Mouse (Mus musculus) embryonic facial prominence, embryonic 15.5 days (tissue): ENCODE measurements around the gene Dpf1. TPM values are rescaled to one million over a fixed set of nuclear protein-coding genes. Genes with fewer than 3 reads are reported as not detected.

Experiments
- ATAC-seq: fragments of 200-750 bp; cut with Nextera tagmentation; 2 replicates; pipeline ENCODE4 v1.8.0; 2017; ENCODE audit warnings: low read depth, moderate TSS enrichment; ENCODE audit not compliant: insufficient number of reproducible peaks, low FRiP score, low TSS enrichment
- H3K27ac ChIP-seq: fragments of 300-500 bp; sonication (generic); replicated peaks from 2 replicates; pipeline ENCODE4 v1.5.1; 2015; ENCODE audit warnings: mild to moderate bottlenecking, inconsistent platforms
- H3K27me3 ChIP-seq: fragments of 300-500 bp; sonication (generic); 2 replicates; pipeline ENCODE4 v1.6.1; 2015; ENCODE audit warnings: inconsistent platforms
- H3K36me3 ChIP-seq: fragments of 300-500 bp; sonication (generic); 2 replicates; pipeline ENCODE4 v1.6.1; 2015; ENCODE audit warnings: mild to moderate bottlenecking, inconsistent platforms
- H3K4me1 ChIP-seq: fragments of 300-500 bp; sonication (generic); 2 replicates; pipeline ENCODE4 v1.6.1; 2015; ENCODE audit warnings: inconsistent platforms
- H3K4me2 ChIP-seq: fragments of 300-500 bp; sonication (generic); replicated peaks from 2 replicates; pipeline ENCODE4 v1.6.1; 2015; ENCODE audit warnings: mild to moderate bottlenecking, inconsistent platforms
- H3K4me3 ChIP-seq: fragments of 300-500 bp; sonication (generic); replicated peaks from 2 replicates; pipeline ENCODE4 v1.5.1; 2015; ENCODE audit warnings: mild to moderate bottlenecking, inconsistent platforms
- H3K9ac ChIP-seq: fragments of 300-500 bp; sonication (generic); 2 replicates; pipeline ENCODE4 v1.6.1; 2015; ENCODE audit warnings: inconsistent platforms
- H3K9me3 ChIP-seq: fragments of 300-500 bp; sonication (generic); replicated peaks from 2 replicates; pipeline ENCODE4 v1.6.1; 2016; ENCODE audit warnings: inconsistent platforms
- WGBS: fragments of 180-500 bp; shearing (Covaris S2); methylation state at CpG from one replicate; pipeline ENCODE4 v1.1.7; 2015; 5-methylcytosine and 5-hydroxymethylcytosine counted together
- polyA plus RNA-seq: library from polyadenylated mRNA; unstranded; fragments of >200 nt; fragmentation: Nextera tagmentation; extraction: Ambion mirVana; gene quantifications from 2 replicates; pipeline ENCODE4 v1.2.1, GENCODE M21; 2015

Gene Dpf1
- polyA plus RNA-seq, 1 experiment from 2014 or later, result 20.4 TPM

DNA sequence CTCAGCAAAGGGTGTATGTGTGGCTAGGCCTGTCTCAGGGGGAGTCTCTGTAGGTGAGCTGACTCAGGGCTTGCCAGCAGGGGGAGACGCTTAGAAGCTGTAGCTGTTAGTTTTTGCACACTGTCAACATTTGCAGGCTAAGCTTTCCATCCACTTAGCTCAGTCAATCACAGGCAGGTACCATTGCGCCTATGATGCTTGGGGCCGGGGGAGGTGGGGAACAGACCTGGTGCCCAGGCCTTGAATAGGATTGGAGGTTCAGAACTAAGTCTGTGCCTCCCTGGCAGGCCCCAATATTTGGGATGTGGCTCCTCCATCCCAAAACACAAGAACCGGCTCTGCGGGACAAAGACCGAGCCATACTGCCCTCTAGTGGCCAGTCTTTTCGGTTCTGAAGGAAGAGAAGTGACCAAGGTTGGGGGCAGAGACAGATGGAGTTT is 2.6 kb upstream of the Dpf1 start:
- 4% methylated on average over 7 of the region's 7 CpGs for WGBS
- Histone ChIP-seq H3K9ac (no peak overlapping the region), H3K27ac (no peak overlapping the region), H3K4me2 (peak overlapping the region; percentile 37; the same call in 1 of the 2 replicates), H3K4me1 (peaks cover 32% of the 10 kb centered on the region), H3K27me3 (peaks cover 6% of the 10 kb centered on the region; the same call in 1 of the 2 replicates), H3K9me3 (no peaks in the 10 kb centered on the region), H3K4me3 (no peak overlapping the region), H3K36me3 (no peaks in the 10 kb centered on the region)
- no peak for ATAC-seq

DNA sequence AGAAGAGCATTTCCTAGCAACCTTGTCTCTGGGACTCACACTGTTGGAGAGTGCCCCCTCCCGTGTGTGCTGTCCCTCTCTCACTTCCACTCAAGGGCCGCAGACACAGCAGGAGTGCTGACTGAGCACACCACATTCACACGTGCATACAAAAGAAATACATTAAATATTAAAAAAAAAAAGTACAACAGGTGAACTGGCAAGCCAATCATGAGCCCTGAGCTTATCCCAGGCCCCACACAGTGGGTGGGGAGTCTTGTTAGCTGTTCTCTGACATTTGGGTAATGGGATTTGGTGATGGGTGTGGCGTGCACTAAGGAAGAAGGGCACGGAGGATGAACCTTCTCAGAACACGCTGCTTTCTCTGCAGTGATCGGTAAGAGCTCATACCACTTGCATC is 1.1 kb upstream of the Dpf1 start:
- Histone ChIP-seq H3K9me3 (no peaks in the 10 kb centered on the region), H3K4me1 (peaks cover 45% of the 10 kb centered on the region), H3K36me3 (no peaks in the 10 kb centered on the region), H3K4me2 (no peak overlapping the region), H3K27ac (no peak overlapping the region), H3K9ac (no peak overlapping the region), H3K4me3 (no peak overlapping the region), H3K27me3 (peaks cover 6% of the 10 kb centered on the region; the same call in 1 of the 2 replicates)
- no peak for ATAC-seq
- WGBS, result 62% methylated on average over 7 of the region's 7 CpGs

DNA sequence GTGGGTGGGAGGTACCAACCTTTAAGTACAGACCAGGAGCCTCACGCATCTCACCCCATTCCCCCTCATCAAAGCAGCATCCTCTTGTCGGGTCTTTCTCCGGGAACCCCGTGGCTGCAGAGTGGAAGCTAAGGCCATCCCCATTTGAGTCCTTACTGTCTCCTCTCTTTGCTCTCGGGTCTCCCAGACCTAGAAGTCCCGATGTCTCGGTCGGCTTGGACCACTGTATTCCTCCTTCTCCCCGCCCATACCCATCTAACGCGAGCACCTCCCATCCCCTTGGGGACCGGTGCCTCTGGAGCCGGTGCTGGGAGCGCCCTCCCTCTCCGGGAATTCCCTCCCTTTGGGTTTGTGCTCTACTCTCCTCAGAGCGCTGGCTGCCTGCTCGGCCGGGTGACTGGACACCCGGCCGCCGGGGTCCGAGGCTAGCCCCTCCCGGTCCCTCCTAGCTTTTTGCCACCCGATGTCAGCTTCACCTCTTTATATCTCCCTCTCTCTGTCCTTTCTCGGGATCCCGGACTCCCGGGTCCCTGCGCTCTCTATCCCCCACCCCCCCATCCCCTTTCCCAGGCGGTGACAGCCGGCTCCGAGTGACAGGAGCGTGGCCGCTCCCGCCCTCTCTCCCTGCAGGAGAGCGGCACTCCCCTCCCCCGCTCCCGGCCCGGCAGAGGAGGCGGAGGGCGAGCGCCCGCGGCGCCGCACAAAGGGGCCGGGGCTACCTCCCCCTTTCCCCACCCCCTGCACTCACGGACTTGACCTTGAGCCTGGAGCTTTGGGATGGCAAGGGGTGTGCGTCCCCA is 912 bp downstream of the Dpf1 start:
- H3K9me3 ChIP-seq, result no peaks in the 10 kb centered on the region
- H3K4me2 ChIP-seq, result peak overlapping the region; percentile 96
- H3K27me3 ChIP-seq, result peaks cover 6% of the 10 kb centered on the region; the same call in 1 of the 2 replicates
- H3K4me3 ChIP-seq, result peak overlapping the region; percentile 54
- peak overlapping the region; percentile 37 for H3K9ac ChIP-seq
- H3K27ac ChIP-seq, result no peak overlapping the region
- WGBS, result under 1% methylated on average over 48 of the region's 48 CpGs
- H3K36me3 ChIP-seq, result no peaks in the 10 kb centered on the region
- no peak for ATAC-seq
- H3K4me1 ChIP-seq, result peaks cover 65% of the 10 kb centered on the region

DNA sequence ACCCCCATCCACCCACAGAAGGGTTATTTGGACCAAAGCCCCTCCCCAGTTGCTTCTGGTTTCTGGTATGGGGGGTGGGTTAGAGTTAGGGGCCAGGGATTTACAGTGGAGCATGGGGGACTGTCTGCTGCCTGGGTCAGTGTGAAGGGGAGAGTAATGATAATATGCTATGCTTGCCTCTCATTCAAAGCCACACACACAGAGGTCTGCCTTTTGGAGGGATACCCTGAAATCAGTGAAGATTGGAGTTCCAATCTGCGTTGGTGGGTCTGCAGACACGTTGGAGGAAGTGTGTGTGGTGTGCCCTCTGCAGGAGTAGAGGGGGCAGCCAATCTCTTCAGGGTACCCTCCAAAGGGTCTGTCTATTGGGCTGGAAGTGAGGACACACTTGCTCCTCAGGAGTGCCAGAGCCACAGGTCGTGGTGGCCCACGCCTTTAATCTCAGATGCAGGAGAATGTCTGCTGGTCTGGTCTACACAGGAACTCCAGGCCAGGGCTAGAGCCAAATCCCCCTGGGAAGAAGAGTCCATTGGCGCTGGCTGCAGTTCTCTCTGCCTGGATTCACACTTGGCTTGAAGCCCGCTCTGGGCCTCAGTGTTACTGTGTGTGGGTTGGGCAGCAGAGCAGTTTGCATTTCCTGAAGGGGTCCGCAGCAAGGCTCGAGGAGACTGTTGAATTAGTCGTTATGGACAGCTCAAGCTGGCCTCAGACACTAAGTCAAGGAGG is 1.7 kb downstream of the Dpf1 start:
- no peaks in the 10 kb centered on the region for H3K36me3 ChIP-seq
- WGBS, result 35% methylated on average over 9 of the region's 9 CpGs
- peaks cover 70% of the 10 kb centered on the region for H3K4me1 ChIP-seq
- H3K9me3 ChIP-seq, result no peaks in the 10 kb centered on the region
- no peak for ATAC-seq
- H3K27ac ChIP-seq, result no peak overlapping the region
- peak overlapping the region; percentile 96 for H3K4me2 ChIP-seq
- H3K4me3 ChIP-seq, result peak overlapping the region; percentile 54
- peaks cover 6% of the 10 kb centered on the region; the same call in 1 of the 2 replicates for H3K27me3 ChIP-seq
- H3K9ac ChIP-seq, result no peak overlapping the region

DNA sequence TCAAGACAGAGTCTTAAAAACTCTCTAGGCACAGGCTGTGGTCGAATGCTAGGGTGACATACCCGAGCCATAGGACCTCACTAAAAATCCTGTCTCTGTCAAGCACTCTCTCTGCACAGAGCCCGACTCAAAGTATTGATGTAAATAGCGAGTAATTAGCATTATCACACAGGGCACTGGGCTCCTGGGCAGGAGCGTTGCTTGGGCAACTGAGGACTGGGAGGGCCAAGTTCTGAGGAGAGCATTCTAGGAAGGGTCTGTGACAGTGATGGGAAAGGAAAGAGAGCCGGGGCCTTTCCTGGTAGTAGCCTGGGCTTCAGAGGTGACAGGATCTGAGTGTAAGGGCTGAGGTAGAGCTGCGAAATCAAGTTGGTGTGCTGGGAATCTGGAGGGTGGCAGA is 2.4 kb downstream of the Dpf1 start:
- Histone ChIP-seq H3K4me1 (peaks cover 68% of the 10 kb centered on the region), H3K9ac (no peak overlapping the region), H3K9me3 (no peaks in the 10 kb centered on the region), H3K27ac (no peak overlapping the region), H3K36me3 (no peaks in the 10 kb centered on the region), H3K27me3 (peaks cover 6% of the 10 kb centered on the region; the same call in 1 of the 2 replicates), H3K4me3 (no peak overlapping the region), H3K4me2 (no peak overlapping the region)
- ATAC-seq, result no peak
- 53% methylated on average over 7 of the region's 7 CpGs for WGBS

DNA sequence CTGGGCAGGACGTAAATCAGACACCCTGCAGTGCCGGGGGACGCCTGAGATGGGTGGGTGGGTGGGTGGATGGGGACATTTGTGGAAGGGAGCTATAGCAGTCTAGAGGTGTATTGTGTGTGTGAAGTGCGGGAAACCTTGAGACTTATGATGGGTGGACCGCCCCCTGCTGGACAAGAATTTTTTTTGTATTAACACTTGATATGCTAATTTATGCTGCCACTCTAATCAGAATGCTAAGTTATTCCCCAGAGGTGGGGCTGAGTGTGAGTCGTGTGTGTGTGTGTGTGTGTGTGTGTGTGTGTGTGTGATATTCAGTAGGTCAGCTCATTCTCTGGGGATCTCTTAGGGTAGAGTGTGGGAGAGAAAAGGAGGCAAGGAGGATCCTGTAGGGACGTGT is 2.9 kb downstream of the Dpf1 start:
- whole genome bisulfite sequencing, result 22% methylated on average over 7 of the region's 7 CpGs
- peaks cover 66% of the 10 kb centered on the region for H3K4me1 ChIP-seq
- no peak for ATAC-seq
- no peaks in the 10 kb centered on the region for H3K9me3 ChIP-seq
- H3K27me3 ChIP-seq, result peaks cover 6% of the 10 kb centered on the region; the same call in 1 of the 2 replicates
- H3K9ac ChIP-seq, result no peak overlapping the region
- no peak overlapping the region for H3K27ac ChIP-seq
- H3K4me2 ChIP-seq, result peak overlapping the region; percentile 95; the same call in 1 of the 2 replicates
- 0 out of 2 replicates have a peak, but pooled peaks cover 2% of the 10 kb centered on the region for H3K36me3 ChIP-seq
- H3K4me3 ChIP-seq, result no peak overlapping the region

DNA sequence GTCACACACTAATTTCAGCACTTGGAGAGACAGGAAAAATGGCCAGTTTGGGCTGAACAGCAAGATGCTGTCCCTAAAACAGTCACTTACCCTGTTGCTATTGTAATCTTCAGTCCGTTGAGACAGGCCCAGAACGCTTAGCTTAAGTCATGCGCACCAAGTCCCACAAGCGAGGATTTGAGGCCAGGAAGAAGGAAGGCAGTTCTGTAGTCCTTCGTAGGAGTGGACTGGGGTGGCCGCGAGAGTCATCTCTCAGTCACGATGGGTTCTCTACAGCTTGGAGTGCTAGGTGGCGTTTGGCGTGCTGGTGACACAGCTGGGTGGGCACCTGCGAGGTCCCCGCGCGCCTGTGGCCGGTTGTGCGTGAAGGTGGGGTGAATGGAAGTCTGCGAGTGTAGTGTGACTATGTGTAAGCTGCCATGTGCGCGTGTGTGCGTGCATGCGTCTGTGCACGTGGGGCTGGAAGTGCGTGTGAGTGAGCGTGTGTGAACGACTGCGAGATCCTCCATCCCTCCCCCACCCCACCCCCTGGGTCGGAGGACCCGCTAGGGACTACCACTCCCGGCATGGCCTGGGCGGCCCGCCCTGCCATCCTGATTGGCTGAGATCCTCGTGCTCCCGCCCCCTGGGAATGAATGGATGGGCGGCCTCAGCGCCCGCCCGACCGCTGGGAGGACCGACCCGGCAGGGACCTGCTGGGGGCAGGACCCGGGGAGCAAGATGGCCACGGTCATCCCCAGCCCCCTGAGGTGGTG is 3.8 kb downstream of the Dpf1 start:
- Histone ChIP-seq H3K4me2 (peak overlapping the region; percentile 95), H3K27me3 (peaks cover 6% of the 10 kb centered on the region; the same call in 1 of the 2 replicates), H3K4me3 (peak overlapping the region; percentile 70), H3K27ac (no peak overlapping the region), H3K9me3 (no peaks in the 10 kb centered on the region), H3K36me3 (0 out of 2 replicates have a peak, but pooled peaks cover 3% of the 10 kb centered on the region), H3K9ac (peak overlapping the region; percentile 44), H3K4me1 (peaks cover 66% of the 10 kb centered on the region)
- 2% methylated on average over 42 of the region's 42 CpGs for WGBS
- peak; percentile 83 for ATAC-seq

DNA sequence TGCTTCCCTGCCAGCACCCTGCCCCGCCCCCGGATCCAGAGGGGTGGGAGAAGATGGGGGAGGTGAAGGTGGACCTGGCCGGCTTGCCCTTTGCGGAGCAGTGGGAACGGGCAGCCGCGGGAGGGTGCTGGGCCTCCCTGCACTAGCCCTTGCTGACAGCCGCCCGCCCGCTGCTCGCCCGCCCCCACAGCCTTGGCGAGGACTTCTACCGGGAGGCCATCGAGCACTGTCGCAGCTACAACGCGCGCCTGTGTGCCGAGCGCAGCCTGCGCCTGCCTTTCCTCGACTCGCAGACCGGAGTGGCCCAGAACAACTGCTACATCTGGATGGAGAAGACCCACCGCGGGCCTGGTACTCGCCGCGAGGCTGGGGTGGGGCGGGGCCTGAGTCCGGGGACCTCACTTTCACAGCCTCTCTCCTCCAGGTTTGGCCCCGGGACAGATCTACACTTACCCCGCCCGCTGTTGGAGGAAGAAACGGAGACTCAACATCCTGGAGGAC is 5.5 kb downstream of the Dpf1 start:
- Histone ChIP-seq H3K4me2 (peak overlapping the region; percentile 95), H3K4me3 (peak overlapping the region; percentile 50), H3K9ac (peak overlapping the region; percentile 57), H3K36me3 (0 out of 2 replicates have a peak, but pooled peaks cover 3% of the 10 kb centered on the region), H3K4me1 (peaks cover 71% of the 10 kb centered on the region), H3K9me3 (no peaks in the 10 kb centered on the region), H3K27me3 (peaks cover 6% of the 10 kb centered on the region; the same call in 1 of the 2 replicates), H3K27ac (peak overlapping the region; percentile 65; the same call in 1 of the 2 replicates)
- no peak for ATAC-seq
- WGBS, result under 1% methylated on average over 36 of the region's 36 CpGs

DNA sequence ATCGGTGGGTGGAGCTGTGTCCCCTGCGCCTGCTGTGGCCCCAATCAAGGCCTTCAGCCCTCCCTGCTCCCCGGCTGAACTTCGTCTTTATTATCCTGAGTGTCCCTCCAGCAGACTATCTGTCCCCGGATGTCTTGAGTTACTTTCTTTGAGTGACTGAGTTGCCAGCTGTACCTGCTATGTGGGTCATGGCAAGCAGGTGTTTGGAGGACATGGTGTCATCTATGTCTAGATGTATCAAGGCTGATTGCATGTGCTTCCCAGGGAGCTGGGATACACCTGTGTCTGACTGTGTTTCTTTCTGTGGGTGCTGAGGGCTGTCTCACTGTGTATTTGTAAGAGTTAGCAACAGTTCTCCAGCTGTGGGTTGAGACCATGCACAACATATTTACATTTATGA is 6.0 kb downstream of the Dpf1 start:
- no peaks in the 10 kb centered on the region for H3K9me3 ChIP-seq
- H3K4me1 ChIP-seq, result peaks cover 70% of the 10 kb centered on the region
- 0 out of 2 replicates have a peak overlapping the region, but pooled peaks have one; percentile 65 for H3K27ac ChIP-seq
- peak overlapping the region; percentile 95 for H3K4me2 ChIP-seq
- peaks cover 6% of the 10 kb centered on the region; the same call in 1 of the 2 replicates for H3K27me3 ChIP-seq
- 0 out of 2 replicates have a peak, but pooled peaks cover 3% of the 10 kb centered on the region for H3K36me3 ChIP-seq
- H3K9ac ChIP-seq, result peak overlapping the region; percentile 57; the same call in 1 of the 2 replicates
- peak overlapping the region; percentile 50 for H3K4me3 ChIP-seq
- 10% methylated on average over 5 of the region's 5 CpGs for WGBS
- ATAC-seq, result no peak

DNA sequence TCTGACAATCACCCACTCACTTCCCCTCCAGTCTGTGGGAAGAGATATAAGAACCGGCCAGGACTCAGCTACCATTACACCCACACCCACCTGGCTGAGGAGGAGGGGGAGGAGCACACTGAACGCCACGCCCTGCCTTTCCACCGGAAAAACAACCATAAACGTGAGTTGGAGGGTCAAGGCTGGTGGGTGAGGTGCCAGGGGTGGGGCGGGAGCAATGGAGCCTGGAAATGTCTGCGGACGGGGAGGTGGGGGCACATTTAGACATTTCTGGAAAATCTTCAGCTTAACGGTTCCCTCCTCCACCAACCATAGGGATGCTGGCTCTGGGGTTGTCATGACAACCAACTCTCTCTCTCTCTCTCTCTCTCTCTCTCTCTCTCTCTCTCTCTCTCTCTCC is 9.3 kb downstream of the Dpf1 start:
- ATAC-seq, result no peak
- 0 out of 2 replicates have a peak, but pooled peaks cover 3% of the 10 kb centered on the region for H3K36me3 ChIP-seq
- H3K4me2 ChIP-seq, result no peak overlapping the region
- H3K9me3 ChIP-seq, result no peaks in the 10 kb centered on the region
- H3K27ac ChIP-seq, result no peak overlapping the region
- H3K4me1 ChIP-seq, result peaks cover 72% of the 10 kb centered on the region
- 22% methylated on average over 9 of the region's 9 CpGs for WGBS
- no peak overlapping the region for H3K9ac ChIP-seq
- H3K4me3 ChIP-seq, result no peak overlapping the region
- H3K27me3 ChIP-seq, result no peaks in the 10 kb centered on the region
